Mouse (Mus musculus) spleen, postnatal 36 days (tissue): Measurements from ENCODE around the gene Poc1a.

Experiments used
- DNase-seq, 2 experiments: peaks; one replicate each; pipeline ENCODE4 v3.0.0; 2022; ENCODE audit warnings: low spot score in 2 of 2, mixed read lengths in 1 of 2

The Poc1a gene

GRCm38 (mm10) chr9:106301446-106302080 lies 20.7 kb downstream of the Poc1a start:
- no peak for DNase-seq

- DNase-seq = no peak
Measured at GRCm38 (mm10) chr9:106302446-106303150, 21.7 kb downstream of the Poc1a start.

- DNase-seq = no peak
Measured at GRCm38 (mm10) chr9:106303460-106303960, 22.6 kb downstream of the Poc1a start.

GRCm38 (mm10) chr9:106305228-106305627 lies 24.4 kb downstream of the Poc1a start:
- no peak for DNase-seq

GRCm38 (mm10) chr9:106306662-106307351 lies 25.9 kb downstream of the Poc1a start:
- peak; percentile 54 for DNase-seq

- peak in 1 of 2 experiments; percentile 18 for DNase-seq
Measured at GRCm38 (mm10) chr9:106308151-106308550, 27.3 kb downstream of the Poc1a start.

- peak; percentile 26 to 54 for DNase-seq
Measured at GRCm38 (mm10) chr9:106308555-106308954, 27.7 kb downstream of the Poc1a start.

GRCm38 (mm10) chr9:106308983-106309382 lies 28.1 kb downstream of the Poc1a start:
- DNase-seq = peak in 1 of 2 experiments; percentile 13

- DNase-seq = peak in 1 of 2 experiments; percentile 18
Measured at GRCm38 (mm10) chr9:106309859-106310258, 29.0 kb downstream of the Poc1a start.

GRCm38 (mm10) chr9:106311625-106312191 lies 30.8 kb downstream of the Poc1a start:
- DNase-seq = no peak

- peak; percentile 31 to 38 for DNase-seq
Measured at GRCm38 (mm10) chr9:106312950-106313360, 32.1 kb downstream of the Poc1a start.

GRCm38 (mm10) chr9:106314196-106314595 lies 33.3 kb downstream of the Poc1a start:
- DNase-seq = no peak

GRCm38 (mm10) chr9:106318074-106318473 lies 37.2 kb downstream of the Poc1a start:
- DNase-seq = no peak

GRCm38 (mm10) chr9:106319095-106319494 lies 38.2 kb downstream of the Poc1a start:
- no peak for DNase-seq

- DNase-seq = no peak
Measured at GRCm38 (mm10) chr9:106322497-106322896, 41.6 kb downstream of the Poc1a start.

- no peak for DNase-seq
Measured at GRCm38 (mm10) chr9:106326241-106326640, 45.4 kb downstream of the Poc1a start.

- DNase-seq = no peak
Measured at GRCm38 (mm10) chr9:106327125-106327809, 46.4 kb downstream of the Poc1a start.

GRCm38 (mm10) chr9:106328068-106328610 lies 47.3 kb downstream of the Poc1a start:
- no peak for DNase-seq

- DNase-seq = no peak
Measured at GRCm38 (mm10) chr9:106328772-106329511, 48.1 kb downstream of the Poc1a start.

GRCm38 (mm10) chr9:106332746-106333145 lies 51.9 kb downstream of the Poc1a start:
- no peak for DNase-seq
